Comparison of ENCODE assay signal across 8 mouse cellular contexts in genomic region chr10:88504481-88504880, GRCm38 (mm10). TPM values are rescaled to one million over a fixed set of nuclear protein-coding genes. Genes with fewer than 3 reads are reported as not detected.
DNase-seq lines count a peak whose midpoint lies in the region; ATAC-seq and TF ChIP-seq lines count a peak whose summit lies in the region.

No protein-coding gene starts in this region.

- no peak for ATAC-seq in heart, embryonic 14.5 days (ENCODE audit: insufficient number of reproducible peaks, insufficient read depth, low FRiP score, low read depth)
- ATAC-seq in embryonic facial prominence, embryonic 13.5 days (ENCODE audit: insufficient number of reproducible peaks, insufficient read depth, low FRiP score, low TSS enrichment, low read depth), result no peak
- ATAC-seq in limb, embryonic 13.5 days (ENCODE audit: low FRiP score, low read depth), result no peak

- 71% methylated on average over 3 of the region's 3 CpGs for WGBS in heart, embryonic 14.5 days
- 49% methylated on average over 3 of the region's 3 CpGs for WGBS in embryonic facial prominence, embryonic 13.5 days
- 63% methylated on average over 3 of the region's 3 CpGs for WGBS in limb, embryonic 13.5 days

- H3K9me3 ChIP-seq in heart, embryonic 14.5 days (ENCODE audit: control insufficient read depth, low read length), result no peaks in the 10 kb centered on the region
- no peaks in the 10 kb centered on the region for H3K9me3 ChIP-seq in embryonic facial prominence, embryonic 13.5 days
- no peaks in the 10 kb centered on the region for H3K9me3 ChIP-seq in limb, embryonic 13.5 days

- H3K27ac ChIP-seq in heart, embryonic 14.5 days (replicated peaks in 1 of 2; ENCODE audit: control insufficient read depth in 1 of 2, insufficient read depth in 1 of 2, low read depth in 2 of 2, low read length in 2 of 2), result 0 out of 4 replicates have a peak overlapping the region, but pooled peaks of 1 of the 2 experiments have one; percentile 6
- H3K27ac ChIP-seq in embryonic facial prominence, embryonic 13.5 days, result no peak overlapping the region
- H3K27ac ChIP-seq in limb, embryonic 13.5 days, result no peak overlapping the region

- no peaks in the 10 kb centered on the region for H3K36me3 ChIP-seq in heart, embryonic 14.5 days (ENCODE audit: control insufficient read depth, insufficient read depth, low read length)
- no peaks in the 10 kb centered on the region for H3K36me3 ChIP-seq in embryonic facial prominence, embryonic 13.5 days
- H3K36me3 ChIP-seq in limb, embryonic 13.5 days, result no peaks in the 10 kb centered on the region
- H3K36me3 ChIP-seq in myocyte (ENCODE audit: control insufficient read depth, insufficient read depth), result no peaks in the 10 kb centered on the region

- peak overlapping the region; percentile 66 for H3K4me2 ChIP-seq in heart, embryonic 14.5 days (ENCODE audit: low read length)
- H3K4me2 ChIP-seq in embryonic facial prominence, embryonic 13.5 days, result peak overlapping the region; percentile 89
- H3K4me2 ChIP-seq in limb, embryonic 13.5 days (replicated peaks), result peak overlapping the region; percentile 86
- peak overlapping the region; percentile 80 for H3K4me2 ChIP-seq in myocyte (ENCODE audit: low read depth)

- no peak for DNase-seq in heart, postnatal 4 days
- no peak for DNase-seq in left cerebral cortex, postnatal 10 days (ENCODE audit: extremely low spot score in 1 of 2, low spot score in 2 of 2)
- DNase-seq in gastrocnemius, postnatal 10 days, result no peak
- no peak for DNase-seq in right cerebral cortex, adult 2 months (ENCODE audit: low spot score in 2 of 2)

- H3K27me3 ChIP-seq in heart, embryonic 14.5 days (ENCODE audit: control insufficient read depth, insufficient read depth, low read length), result no peaks in the 10 kb centered on the region
- H3K27me3 ChIP-seq in embryonic facial prominence, embryonic 13.5 days, result no peaks in the 10 kb centered on the region
- no peaks in the 10 kb centered on the region for H3K27me3 ChIP-seq in limb, embryonic 13.5 days
- H3K27me3 ChIP-seq in myocyte (ENCODE audit: control insufficient read depth, insufficient read depth, insufficient read length), result no peaks in the 10 kb centered on the region

- no peaks in the 10 kb centered on the region for H3K79me2 ChIP-seq in myocyte (ENCODE audit: control insufficient read depth, insufficient read depth)

- no peak overlapping the region for H3ac ChIP-seq in myocyte (ENCODE audit: control insufficient read depth, insufficient read length)

- peak overlapping the region; percentile 44; the same call in 1 of the 2 replicates for H3K9ac ChIP-seq in heart, embryonic 14.5 days (ENCODE audit: low read length)
- peak overlapping the region; percentile 90; the same call in 1 of the 2 replicates for H3K9ac ChIP-seq in embryonic facial prominence, embryonic 13.5 days
- H3K9ac ChIP-seq in limb, embryonic 13.5 days, result no peak overlapping the region

- TF ChIP-seq POLR2A in myocyte (IDR thresholded peaks at IDR 0.05; ENCODE audit: insufficient read length, low read depth), result no peak

- intact Hi-C loops in left cerebral cortex, postnatal 10 days (cut with DNase I), result no loop called here

- H3K4me3 ChIP-seq in heart, embryonic 14.5 days (ENCODE audit: control insufficient read depth in 1 of 2, insufficient read depth in 1 of 2, low read depth in 1 of 2, low read length in 2 of 2), result peak overlapping the region in 1 of 2 experiments; percentile 69; a peak in 2 of 4 replicates
- H3K4me3 ChIP-seq in embryonic facial prominence, embryonic 13.5 days, result peak overlapping the region; percentile 76; the same call in 1 of the 2 replicates
- H3K4me3 ChIP-seq in limb, embryonic 13.5 days, result peak overlapping the region; percentile 76; the same call in 1 of the 2 replicates
- no peak overlapping the region for H3K4me3 ChIP-seq in myocyte

- H3K4me1 ChIP-seq in heart, embryonic 14.5 days (ENCODE audit: control insufficient read depth in 2 of 2, insufficient read depth in 2 of 2, low read length in 2 of 2), result peaks cover 7 to 15% of the 10 kb centered on the region in 2 experiments
- peaks cover 21% of the 10 kb centered on the region for H3K4me1 ChIP-seq in embryonic facial prominence, embryonic 13.5 days
- H3K4me1 ChIP-seq in limb, embryonic 13.5 days, result peaks cover 26% of the 10 kb centered on the region

TF ChIP-seq in myocyte, 11 proteins besides CTCF, POLR2A, EP300 and RAD21:
- no peak for TF ChIP-seq USF1 (IDR thresholded peaks at IDR 0.05; ENCODE audit: low read depth)
- no peak for TF ChIP-seq MAX (IDR thresholded peaks at IDR 0.05; ENCODE audit: low read depth)

RNA-seq across cellular contexts. Expression of gene Chpt1, which starts 0.6 kb away (rescaled TPM):
- 44.5 and 55.5 TPM in 2 replicates for polyA plus RNA-seq in heart, embryonic 14.5 days (2014; fragmentation: Nextera tagmentation; extraction: Ambion mirVana)
- total RNA-seq in heart, postnatal 4 days (2021), result 100 to 1,000 TPM; 104 to 107 TPM
- polyA plus RNA-seq in embryonic facial prominence, embryonic 13.5 days (2015; fragmentation: Nextera tagmentation; extraction: Ambion mirVana), result 14.0 and 23.6 TPM in 2 replicates
- polyA plus RNA-seq in limb, embryonic 13.5 days (2015; fragmentation: Nextera tagmentation; extraction: Ambion mirVana), result 21.0 and 24.5 TPM in 2 replicates
- polyA plus RNA-seq in myocyte (2012; fragmentation: generic; extraction: Trizol), result 29.6 TPM
- 10 to 100 TPM; 25.2 to 28.2 TPM for total RNA-seq in left cerebral cortex, postnatal 10 days (2021)
- total RNA-seq in gastrocnemius, postnatal 10 days (2021), result 10 to 100 TPM; 37.6 to 44.9 TPM

RNA-seq across cellular contexts. Expression of gene Sycp3, which starts 45.1 kb away (rescaled TPM):
- 0.30 and 0.36 TPM in 2 replicates for polyA plus RNA-seq in heart, embryonic 14.5 days (2014; fragmentation: Nextera tagmentation; extraction: Ambion mirVana)
- total RNA-seq in heart, postnatal 4 days (2021), result not detected
- 0.42 and 0.84 TPM in 2 replicates for polyA plus RNA-seq in embryonic facial prominence, embryonic 13.5 days (2015; fragmentation: Nextera tagmentation; extraction: Ambion mirVana)
- polyA plus RNA-seq in limb, embryonic 13.5 days (2015; fragmentation: Nextera tagmentation; extraction: Ambion mirVana), result 0.32 TPM in 1 of 2 replicates, not detected in the other
- polyA plus RNA-seq in myocyte (2012; fragmentation: generic; extraction: Trizol), result not detected
- total RNA-seq in left cerebral cortex, postnatal 10 days (2021), result 1 to 10 TPM in 1 of 2 experiments, under 1 TPM in 1; 0.77 to 1.7 TPM
- total RNA-seq in gastrocnemius, postnatal 10 days (2021), result not detected
